Mouse (Mus musculus) midbrain, embryonic 14.5 days (tissue): ENCODE results near the gene Kcnj1. TPM values are rescaled to one million over a fixed set of nuclear protein-coding genes. Genes with fewer than 3 reads are reported as not detected.

Experiments
- ATAC-seq: fragments of 200-750 bp; cut with Nextera tagmentation; 2 replicates; pipeline ENCODE4 v1.8.0; 2017; ENCODE audit warnings: moderate number of reproducible peaks, moderate library complexity; ENCODE audit not compliant: low FRiP score, low TSS enrichment
- DNase-seq: peaks from one replicate; pipeline ENCODE4 v3.0.0-alpha.2; 2015
- H3K27ac ChIP-seq: fragments of 300-500 bp; sonication (generic); replicated peaks from 2 replicates; pipeline ENCODE4 v1.5.1; 2014; ENCODE audit warnings: mild to moderate bottlenecking, low read depth, low read length, moderate library complexity
- H3K27me3 ChIP-seq: fragments of 300-500 bp; sonication (generic); 2 replicates; pipeline ENCODE4 v1.6.1; 2014; ENCODE audit warnings: low read length, control low read depth, mixed read lengths; ENCODE audit not compliant: control insufficient read depth, insufficient read depth
- H3K36me3 ChIP-seq: fragments of 300-500 bp; sonication (generic); 2 replicates; pipeline ENCODE4 v1.6.1; 2014; ENCODE audit warnings: low read length, control low read depth; ENCODE audit not compliant: control insufficient read depth, insufficient read depth
- H3K4me1 ChIP-seq: fragments of 300-500 bp; sonication (generic); 2 replicates; pipeline ENCODE4 v1.6.1; 2014; ENCODE audit warnings: mild to moderate bottlenecking, antibody characterized with exemption, low read length, control low read depth; ENCODE audit not compliant: control insufficient read depth, insufficient read depth
- H3K4me2 ChIP-seq: fragments of 300-500 bp; sonication (generic); 2 replicates; pipeline ENCODE4 v1.6.1; 2014; ENCODE audit warnings: mild to moderate bottlenecking, low read length, moderate library complexity
- H3K4me3 ChIP-seq: fragments of 300-500 bp; sonication (generic); replicated peaks from 2 replicates; pipeline ENCODE4 v1.5.1; 2014; ENCODE audit warnings: low read depth, low read length
- H3K9ac ChIP-seq: fragments of 300-500 bp; sonication (generic); replicated peaks from 2 replicates; pipeline ENCODE4 v1.6.1; 2014; ENCODE audit warnings: mild to moderate bottlenecking, low read length, moderate library complexity
- H3K9me3 ChIP-seq: fragments of 300-500 bp; sonication (generic); 2 replicates; pipeline ENCODE4 v1.6.1; 2016; ENCODE audit warnings: low read length, control low read depth, mixed read lengths; ENCODE audit not compliant: control insufficient read depth
- WGBS: fragments of 180-500 bp; shearing (Covaris S2); extraction: QIAGEN DNeasy Blood & Tissue Kit; methylation state at CpG from one replicate; pipeline ENCODE4 v1.1.7; 2014; 5-methylcytosine and 5-hydroxymethylcytosine counted together
- polyA plus RNA-seq: library from polyadenylated mRNA; unstranded; fragments of >200 nt; fragmentation: Nextera tagmentation; extraction: Ambion mirVana; gene quantifications from 2 replicates; pipeline ENCODE4 v1.2.1, GENCODE M21; 2014

Kcnj1 gene
- not detected in 2 replicates for polyA plus RNA-seq

DNA sequence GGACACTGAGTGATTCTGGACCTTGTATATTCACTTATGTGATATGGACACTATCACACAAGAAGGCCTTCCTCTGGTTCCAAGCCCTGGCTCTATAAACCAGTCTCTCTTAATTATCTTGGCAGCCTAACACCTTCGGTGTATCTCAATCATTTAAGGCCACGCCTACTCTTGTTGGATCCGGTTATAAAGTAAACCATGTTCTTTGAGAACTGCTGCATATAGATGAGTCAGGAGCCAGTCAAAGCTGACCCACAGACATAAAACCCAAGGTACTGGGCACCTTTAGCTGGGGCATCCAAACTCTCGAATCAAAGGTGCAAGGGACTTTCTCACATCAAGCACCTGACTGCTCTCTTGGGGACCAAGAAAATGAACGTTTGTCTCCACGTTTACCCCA is at the start of gene Kcnj1:
Kcnj1 (plus strand) TSS at position 292 of the 400 bp plus-strand sequence.
- H3K27me3 ChIP-seq = no peaks in the 10 kb centered on the region
- WGBS = 86% methylated on average over 6 of the region's 6 CpGs
- no peak within 1 kb of the TSS for H3K4me3 ChIP-seq

DNA sequence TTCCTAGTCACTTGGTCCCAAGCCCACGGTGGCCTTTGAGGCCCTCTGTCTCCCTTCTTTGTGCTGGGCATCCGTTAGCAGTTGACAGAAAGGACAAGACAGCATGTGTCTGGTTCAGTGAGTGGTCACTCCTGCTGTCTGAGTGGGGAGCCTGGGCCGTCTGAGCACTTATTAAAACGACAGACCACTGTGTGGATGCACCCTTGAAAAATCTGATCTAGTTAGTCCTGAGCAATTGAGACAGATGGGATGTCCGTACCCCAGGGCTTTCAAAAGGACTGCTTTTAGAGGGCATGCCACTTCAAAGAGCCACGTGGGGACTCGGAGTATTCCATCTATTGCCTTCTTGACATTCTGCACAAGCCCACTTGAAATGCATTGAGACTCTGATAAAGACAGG is 48.7 kb upstream of the Kcnj1 start:
- H3K9ac ChIP-seq = no peak overlapping the region
- H3K27ac ChIP-seq = no peak overlapping the region
- no peak for ATAC-seq
- no peak for DNase-seq
- WGBS = 59% methylated on average over 7 of the region's 7 CpGs
- H3K4me1 ChIP-seq = no peaks in the 10 kb centered on the region
- H3K27me3 ChIP-seq = no peaks in the 10 kb centered on the region
- H3K4me2 ChIP-seq = no peak overlapping the region
- H3K9me3 ChIP-seq = no peaks in the 10 kb centered on the region
- no peaks in the 10 kb centered on the region for H3K36me3 ChIP-seq
- H3K4me3 ChIP-seq = no peak overlapping the region

More for the DNA sequence above, at the start of gene Kcnj1:
- no peaks in the 10 kb centered on the region for H3K9me3 ChIP-seq
- no peak within 1 kb of the TSS for H3K4me2 ChIP-seq
- no peak within 1 kb of the TSS for H3K27ac ChIP-seq
- no peaks in the 10 kb centered on the region for H3K36me3 ChIP-seq
- H3K9ac ChIP-seq = no peak within 1 kb of the TSS
- no peak for DNase-seq
- H3K4me1 ChIP-seq = peaks cover 6% of the 10 kb centered on the region; the same call in 1 of the 2 replicates
- ATAC-seq = no peak

DNA sequence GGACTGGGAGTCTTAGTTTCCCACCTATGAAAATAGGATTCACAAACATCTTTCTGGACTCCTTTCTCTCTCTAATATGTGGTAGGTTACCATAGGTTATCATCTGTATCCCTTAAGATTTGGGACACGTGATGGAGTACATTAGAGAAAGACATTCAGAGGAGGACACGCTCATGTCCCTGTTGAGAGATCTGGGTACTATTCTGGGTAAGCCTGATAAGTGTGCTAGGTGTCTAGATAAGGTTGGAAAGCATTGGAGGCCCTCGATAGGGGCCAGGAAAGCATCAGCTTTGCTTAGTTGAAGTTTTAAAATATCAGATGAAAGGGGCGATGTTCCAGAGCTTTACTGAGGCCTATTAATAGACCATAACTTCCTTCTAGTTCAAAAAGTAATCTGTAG is 43.5 kb upstream of the Kcnj1 start:
- H3K4me2 ChIP-seq = no peak overlapping the region
- H3K27ac ChIP-seq = no peak overlapping the region
- H3K27me3 ChIP-seq = no peaks in the 10 kb centered on the region
- no peak for DNase-seq
- ATAC-seq = no peak
- no peak overlapping the region for H3K9ac ChIP-seq
- 93% methylated on average over 4 of the region's 4 CpGs for WGBS
- H3K4me1 ChIP-seq = no peaks in the 10 kb centered on the region
- no peaks in the 10 kb centered on the region for H3K36me3 ChIP-seq
- H3K4me3 ChIP-seq = no peak overlapping the region
- no peaks in the 10 kb centered on the region for H3K9me3 ChIP-seq

DNA sequence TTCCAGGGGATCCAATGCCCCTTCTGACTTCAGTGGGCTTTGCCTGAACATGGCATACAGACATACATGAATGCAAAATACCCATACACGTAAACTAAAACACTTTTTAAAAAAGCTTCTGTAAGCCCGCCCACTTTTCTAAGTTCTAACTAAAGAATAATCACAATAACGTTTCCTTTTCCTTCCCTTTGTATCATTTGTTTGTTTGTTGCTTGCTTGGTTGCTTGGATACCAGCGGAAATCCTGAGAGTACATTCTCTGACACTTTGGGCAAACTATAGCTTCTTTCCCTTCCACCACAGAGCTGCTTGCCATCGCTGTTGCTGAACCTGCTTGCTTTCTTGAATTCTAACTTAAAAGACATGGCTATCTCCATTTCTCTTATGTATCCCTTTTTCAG is 41.1 kb upstream of the Kcnj1 start:
- H3K4me3 ChIP-seq = no peak overlapping the region
- WGBS = 83% methylated on average over 5 of the region's 5 CpGs
- no peaks in the 10 kb centered on the region for H3K9me3 ChIP-seq
- H3K4me2 ChIP-seq = no peak overlapping the region
- H3K4me1 ChIP-seq = no peaks in the 10 kb centered on the region
- ATAC-seq (no peak), DNase-seq (no peak)
- H3K9ac ChIP-seq = no peak overlapping the region
- no peaks in the 10 kb centered on the region for H3K27me3 ChIP-seq
- H3K36me3 ChIP-seq = no peaks in the 10 kb centered on the region
- H3K27ac ChIP-seq = no peak overlapping the region

- H3K4me3 ChIP-seq = no peak overlapping the region
- no peaks in the 10 kb centered on the region for H3K9me3 ChIP-seq
- WGBS = 85% methylated on average over 13 of the region's 13 CpGs
- H3K27ac ChIP-seq = no peak overlapping the region
- no peak overlapping the region for H3K9ac ChIP-seq
- no peaks in the 10 kb centered on the region for H3K36me3 ChIP-seq
- no peak overlapping the region for H3K4me2 ChIP-seq
- DNase-seq = no peak
- H3K27me3 ChIP-seq = no peaks in the 10 kb centered on the region
- no peak for ATAC-seq
- H3K4me1 ChIP-seq = peaks cover 8% of the 10 kb centered on the region; the same call in 1 of the 2 replicates
Measured at GRCm38 (mm10) chr9:32335389-32336150, 36.7 kb upstream of the Kcnj1 start.

DNA sequence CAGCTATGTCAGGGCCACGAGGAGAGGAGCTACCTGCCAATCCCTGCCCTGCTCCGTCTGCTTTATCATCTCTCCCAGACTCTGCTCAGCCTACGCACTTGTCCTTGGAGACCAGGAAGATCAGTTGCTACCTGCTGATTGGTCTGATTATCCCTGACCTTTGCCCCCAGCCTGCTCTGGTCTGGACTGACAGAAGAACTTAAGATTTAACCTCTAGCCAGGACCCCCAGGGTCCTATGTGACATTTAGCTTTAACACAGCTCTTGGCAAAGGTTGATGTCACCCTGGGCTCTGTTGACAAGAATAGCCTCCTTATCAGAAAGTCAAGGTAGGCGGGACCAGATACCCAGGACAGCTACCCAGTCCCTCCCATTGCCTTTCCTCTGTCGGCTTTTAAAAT is 31.5 kb upstream of the Kcnj1 start:
- ATAC-seq (no peak), DNase-seq (no peak)
- H3K9me3 ChIP-seq = no peaks in the 10 kb centered on the region
- no peak overlapping the region for H3K9ac ChIP-seq
- H3K4me3 ChIP-seq = no peak overlapping the region
- H3K27ac ChIP-seq = no peak overlapping the region
- peaks cover 16% of the 10 kb centered on the region; the same call in 1 of the 2 replicates for H3K4me1 ChIP-seq
- 66% methylated on average over 5 of the region's 5 CpGs for whole genome bisulfite sequencing
- no peaks in the 10 kb centered on the region for H3K36me3 ChIP-seq
- H3K4me2 ChIP-seq = no peak overlapping the region
- H3K27me3 ChIP-seq = peaks cover 16% of the 10 kb centered on the region; the same call in 1 of the 2 replicates

GRCm38 (mm10) chr9:32342929-32343328 is 29.4 kb upstream of the Kcnj1 start:
- Histone ChIP-seq H3K9me3 (no peaks in the 10 kb centered on the region), H3K36me3 (no peaks in the 10 kb centered on the region), H3K4me2 (no peak overlapping the region; the same call in 1 of the 2 replicates), H3K27ac (no peak overlapping the region), H3K4me1 (peaks cover 16% of the 10 kb centered on the region), H3K27me3 (peaks cover 22% of the 10 kb centered on the region; the same call in 1 of the 2 replicates), H3K9ac (no peak overlapping the region), H3K4me3 (no peak overlapping the region)
- 11% methylated on average over 8 of the region's 8 CpGs for WGBS
- DNase-seq (no peak), ATAC-seq (no peak)

GRCm38 (mm10) chr9:32344051-32344450 is 28.2 kb upstream of the Kcnj1 start, which contains the start of gene Kcnj5:
Gene Kcnj5, minus strand, starts transcription at chr9:32344350.
- H3K27ac ChIP-seq = no peak within 1 kb of the TSS
- peak within 1 kb of the TSS; percentile 37 for H3K4me3 ChIP-seq
- H3K9ac ChIP-seq = peak within 1 kb of the TSS; percentile 46
- no peaks in the 10 kb centered on the region for H3K9me3 ChIP-seq
- peaks cover 22% of the 10 kb centered on the region; the same call in 1 of the 2 replicates for H3K27me3 ChIP-seq
- peaks cover 11% of the 10 kb centered on the region for H3K4me1 ChIP-seq
- no peaks in the 10 kb centered on the region for H3K36me3 ChIP-seq
- H3K4me2 ChIP-seq = peak within 1 kb of the TSS; percentile 73
- DNase-seq = peak; percentile 59
- no peak for ATAC-seq
- WGBS = 0% methylated on average over 20 of the region's 20 CpGs

- ATAC-seq = 0 out of 2 replicates have a peak, but pooled peaks have one; percentile 26
- WGBS = 3% methylated on average over 21 of the region's 21 CpGs
- peak overlapping the region; percentile 46 for H3K9ac ChIP-seq
- peaks cover 11% of the 10 kb centered on the region for H3K4me1 ChIP-seq
- peak; percentile 59 for DNase-seq
- H3K4me2 ChIP-seq = peak overlapping the region; percentile 73
- H3K27ac ChIP-seq = no peak overlapping the region
- no peaks in the 10 kb centered on the region for H3K9me3 ChIP-seq
- H3K27me3 ChIP-seq = peaks cover 22% of the 10 kb centered on the region; the same call in 1 of the 2 replicates
- H3K4me3 ChIP-seq = peak overlapping the region; percentile 37
- no peaks in the 10 kb centered on the region for H3K36me3 ChIP-seq
Measured at GRCm38 (mm10) chr9:32344489-32344888, 27.8 kb upstream of the Kcnj1 start.
